Mouse (Mus musculus) MEL (cell line): ENCODE results near the gene Slc34a1. TPM values are rescaled to one million over a fixed set of nuclear protein-coding genes. Genes with fewer than 3 reads are reported as not detected.
A peak's percentile ranks its signal among the peaks of the same experiment; 100 is the strongest.

Experiments used
- DNase-seq: peaks from one replicate; pipeline ENCODE4 v3.0.0; 2011; ENCODE audit warnings: low read depth, low spot score
- H3K27ac ChIP-seq: 2 replicates; pipeline ENCODE4 v1.5.1; 2012; ENCODE audit warnings: low read depth, mild to moderate bottlenecking, control low read depth, low read length, moderate library complexity; ENCODE audit not compliant: control insufficient read depth
- H3K27me3 ChIP-seq, 2 experiments: fragments of 150-350 bp in 1 of 2; sonication (generic) in 1 of 2; 2 replicates each; pipeline ENCODE4 v1.6.1; 2012; ENCODE audit warnings: low read length in 2 of 2, mild to moderate bottlenecking in 2 of 2, improper control_type of control experiment in 1 of 2, moderate library complexity in 1 of 2; ENCODE audit not compliant: insufficient read depth in 2 of 2, control insufficient read depth in 1 of 2
- H3K36me3 ChIP-seq, 2 experiments: 2 replicates each; pipeline ENCODE4 v1.6.1; 2012 to 2014; ENCODE audit warnings: low read length in 2 of 2, improper control_type of control experiment in 1 of 2, inconsistent platforms in 1 of 2, mild to moderate bottlenecking in 1 of 2; ENCODE audit not compliant: insufficient read depth in 2 of 2, control insufficient read depth in 1 of 2
- H3K4me1 ChIP-seq, 2 experiments: fragments of 150-350 bp in 1 of 2; sonication (generic) in 1 of 2; 2 replicates each; pipeline ENCODE4 v1.6.1; 2012; ENCODE audit warnings: low read length in 2 of 2, improper control_type of control experiment in 1 of 2, mild to moderate bottlenecking in 1 of 2; ENCODE audit not compliant: insufficient read depth in 2 of 2, control insufficient read depth in 1 of 2
- H3K4me3 ChIP-seq, 2 experiments: fragments of 150-350 bp in 1 of 2; sonication (generic) in 1 of 2; 2 replicates each; pipeline ENCODE4 v1.5.1; 2012; ENCODE audit warnings: low read depth in 2 of 2, low read length in 2 of 2, mild to moderate bottlenecking in 2 of 2, moderate library complexity in 2 of 2, control low read depth in 1 of 2, improper control_type of control experiment in 1 of 2; ENCODE audit not compliant: control insufficient read depth in 1 of 2, insufficient read depth in 1 of 2
- H3K79me2 ChIP-seq: 2 replicates; pipeline ENCODE4 v1.6.1; 2012; ENCODE audit warnings: mild to moderate bottlenecking, low read length, moderate library complexity; ENCODE audit not compliant: control insufficient read depth, poor library complexity, insufficient read depth
- H3K9ac ChIP-seq: 2 replicates; pipeline ENCODE4 v1.6.1; 2012; ENCODE audit warnings: low read depth, mild to moderate bottlenecking, control low read depth, low read length, moderate library complexity; ENCODE audit not compliant: control insufficient read depth, poor library complexity, severe bottlenecking
- H3K9me3 ChIP-seq: fragments of 150-350 bp; sonication (generic); replicated peaks from 2 replicates; pipeline ENCODE4 v1.6.1; 2012; ENCODE audit warnings: mild to moderate bottlenecking, low read length, improper control_type of control experiment, moderate library complexity; ENCODE audit not compliant: insufficient read depth
- BHLHE40 ChIP-seq: IDR thresholded peaks from 2 replicates; pipeline ENCODE4 v1.6.1; 2012; ENCODE audit warnings: low read depth, mild to moderate bottlenecking, inconsistent platforms, low read length, improper control_type of control experiment, borderline replicate concordance
- E2F4 ChIP-seq: IDR thresholded peaks from 2 replicates; pipeline ENCODE4 v1.6.1; 2011; ENCODE audit warnings: low read depth, low read length, improper control_type of control experiment, borderline replicate concordance
- EP300 ChIP-seq, 2 experiments: IDR thresholded peaks; 2 replicates each; pipeline ENCODE4 v1.6.1; 2011; ENCODE audit warnings: improper control_type of control experiment in 2 of 2, low read length in 2 of 2, low read depth in 1 of 2, mild to moderate bottlenecking in 1 of 2
- ETS1 ChIP-seq: IDR thresholded peaks from 2 replicates; pipeline ENCODE4 v1.6.1; 2012; ENCODE audit warnings: low read depth, mild to moderate bottlenecking, inconsistent platforms, low read length, improper control_type of control experiment, moderate library complexity
- GATA1 ChIP-seq: IDR thresholded peaks from 2 replicates; pipeline ENCODE4 v1.6.1; 2011; ENCODE audit warnings: low read depth, low read length, improper control_type of control experiment
- MAFK ChIP-seq: IDR thresholded peaks from 2 replicates; pipeline ENCODE4 v1.6.1; 2011; ENCODE audit warnings: low read depth, mild to moderate bottlenecking, low read length, improper control_type of control experiment, borderline replicate concordance
- MAZ ChIP-seq: IDR thresholded peaks from 2 replicates; pipeline ENCODE4 v1.6.1; 2012; ENCODE audit warnings: low read depth, mild to moderate bottlenecking, inconsistent platforms, low read length, improper control_type of control experiment
- MXI1 ChIP-seq: IDR thresholded peaks from 2 replicates; pipeline ENCODE4 v1.6.1; 2011; ENCODE audit warnings: mild to moderate bottlenecking, low read depth, low read length, improper control_type of control experiment
- MYB ChIP-seq: IDR thresholded peaks from 2 replicates; pipeline ENCODE4 v1.6.1; 2011; ENCODE audit warnings: mild to moderate bottlenecking, low read depth, low read length, improper control_type of control experiment
- MYC ChIP-seq: IDR thresholded peaks from 2 replicates; pipeline ENCODE4 v1.6.1; 2011; ENCODE audit warnings: low read depth, mild to moderate bottlenecking, low read length, improper control_type of control experiment, moderate library complexity
- POLR2AphosphoS5 ChIP-seq: IDR thresholded peaks from 2 replicates; pipeline ENCODE4 v1.6.1; 2012; ENCODE audit warnings: low read depth, borderline replicate concordance, mild to moderate bottlenecking, inconsistent platforms, low read length, moderate library complexity, mixed read lengths
- TAL1 ChIP-seq: IDR thresholded peaks from 2 replicates; pipeline ENCODE4 v1.6.1; 2012; ENCODE audit warnings: mild to moderate bottlenecking, inconsistent platforms, low read length, moderate library complexity, mixed read lengths
- TCF12 ChIP-seq: IDR thresholded peaks from 2 replicates; pipeline ENCODE4 v1.6.1; 2014; ENCODE audit warnings: low read depth, mild to moderate bottlenecking, inconsistent platforms, low read length, improper control_type of control experiment, moderate library complexity
- USF1 ChIP-seq: IDR thresholded peaks from 2 replicates; pipeline ENCODE4 v1.6.1; 2014; ENCODE audit warnings: low read depth, mild to moderate bottlenecking, inconsistent platforms, low read length, improper control_type of control experiment, moderate library complexity
- USF2 ChIP-seq, 2 experiments: IDR thresholded peaks; 2 replicates each; pipeline ENCODE4 v1.6.1; 2011 to 2012; ENCODE audit warnings: improper control_type of control experiment in 2 of 2, low read length in 2 of 2, borderline replicate concordance in 1 of 2, inconsistent platforms in 1 of 2, low read depth in 1 of 2, mild to moderate bottlenecking in 1 of 2; ENCODE audit not compliant: insufficient read depth in 1 of 2
- ZMIZ1 ChIP-seq: IDR thresholded peaks from 2 replicates; pipeline ENCODE4 v1.6.1; 2012; ENCODE audit warnings: low read depth, mild to moderate bottlenecking, inconsistent platforms, low read length, improper control_type of control experiment, moderate library complexity
- polyA plus RNA-seq, 2 experiments: library from polyadenylated mRNA; stranded (reverse) in 1 of 2; unstranded in 1 of 2; fragments of >175 nt in 1 of 2; fragments of >200 nt in 1 of 2; gene quantifications; 2 replicates each; pipeline versions ENCODE4 v1.2.1 to v1.2.4; 2012; ENCODE audit warnings: low replicate concordance in 2 of 2, low read depth in 1 of 2; ENCODE audit not compliant: insufficient read length in 2 of 2, insufficient read depth in 1 of 2, missing spikeins in 1 of 2
- total RNA-seq: library from RNA; depleted of rRNA; stranded (reverse); fragments of 300-350 nt; gene quantifications from 2 replicates; pipeline ENCODE4 v1.2.3, GENCODE M21; 2012

Gene Slc34a1
- total and polyA plus RNA-seq, 3 experiments, result not detected

DNA sequence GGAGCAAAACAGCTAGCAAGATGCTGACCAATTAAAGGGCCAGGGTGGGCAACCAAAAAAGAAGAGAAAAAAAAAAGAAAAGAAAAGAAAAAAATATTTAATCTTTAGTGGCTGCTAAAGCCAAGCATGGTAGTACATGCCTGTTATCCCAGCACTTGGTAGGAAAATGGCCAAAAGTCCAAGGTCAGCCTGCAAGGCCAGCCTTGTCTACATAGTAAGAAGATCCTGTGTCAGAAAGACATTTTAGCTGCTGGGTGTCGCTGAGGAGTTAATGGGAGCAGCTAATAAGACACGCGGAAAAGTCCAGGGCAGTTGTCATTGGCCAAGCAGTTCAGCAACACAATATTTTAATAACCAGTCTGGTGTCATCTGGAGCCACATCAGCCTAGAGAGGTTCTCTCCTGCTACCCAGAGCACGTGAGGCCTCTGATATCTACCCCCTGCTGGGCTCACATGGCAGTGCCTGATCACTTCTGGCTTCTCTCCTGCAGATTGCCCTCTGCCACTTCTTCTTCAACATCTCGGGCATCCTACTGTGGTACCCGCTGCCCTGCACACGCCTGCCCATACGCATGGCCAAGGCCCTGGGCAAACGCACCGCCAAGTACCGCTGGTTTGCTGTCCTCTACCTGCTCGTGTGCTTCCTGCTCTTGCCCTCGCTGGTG, 14.8 kb downstream of the Slc34a1 start:
- Histone ChIP-seq H3K27me3 (no peaks in the 10 kb centered on the region), H3K9ac (no peak overlapping the region), H3K27ac (no peak overlapping the region), H3K79me2 (no peaks in the 10 kb centered on the region), H3K4me1 (peaks cover 0 to 10% of the 10 kb centered on the region in 2 experiments; a peak in 2 of 4 replicates), H3K9me3 (no peaks in the 10 kb centered on the region), H3K4me3 (no peak overlapping the region), H3K36me3 (peaks cover 0 to 7% of the 10 kb centered on the region in 2 experiments; a peak in 2 of 4 replicates)
- peak; percentile 39 for DNase-seq
- TF ChIP-seq ZMIZ1 (no peak), MAFK (no peak), BHLHE40 (peak; percentile 86), MYB (no peak), USF1 (peak; percentile 63), MYC (0 out of 2 replicates have a peak, but pooled peaks have one; percentile 44), MXI1 (peak; percentile 53; the same call in 1 of the 2 replicates), POLR2AphosphoS5 (no peak)

GRCm38 (mm10) chr13:55413333-55413732, 15.3 kb downstream of the Slc34a1 start:
- H3K36me3 ChIP-seq, result peaks cover 0 to 7% of the 10 kb centered on the region in 2 experiments; a peak in 2 of 4 replicates
- H3K9ac ChIP-seq, result no peak overlapping the region
- no peaks in the 10 kb centered on the region for H3K27me3 ChIP-seq
- H3K27ac ChIP-seq, result no peak overlapping the region
- H3K79me2 ChIP-seq, result no peaks in the 10 kb centered on the region
- H3K4me1 ChIP-seq, result peaks cover 0 to 14% of the 10 kb centered on the region in 2 experiments; a peak in 2 of 4 replicates
- H3K9me3 ChIP-seq, result no peaks in the 10 kb centered on the region
- no peak overlapping the region for H3K4me3 ChIP-seq
- peak; percentile 71 for DNase-seq
- peak; percentile 35; the same call in 1 of the 2 replicates for TF ChIP-seq GATA1
- TF ChIP-seq ZMIZ1, result no peak
- TF ChIP-seq TCF12, result peak; percentile 72
- TF ChIP-seq MAZ, result 0 out of 2 replicates have a peak, but pooled peaks have one; percentile 24
- TF ChIP-seq TAL1, result peak; percentile 86
- TF ChIP-seq ETS1, result 0 out of 2 replicates have a peak, but pooled peaks have one; percentile 39
- no peak for TF ChIP-seq E2F4
- TF ChIP-seq USF2 (IDR thresholded peaks at IDR 0.05; ENCODE audit: borderline replicate concordance in 1 of 2, insufficient read depth in 1 of 2, low read depth in 1 of 2, low read length in 2 of 2), result no peak
- no peak for TF ChIP-seq MYB
- TF ChIP-seq MXI1, result peak; percentile 6; the same call in 1 of the 2 replicates
- peak; percentile 59 to 66; a peak in 3 of 4 replicates for TF ChIP-seq EP300 (IDR thresholded peaks at IDR 0.05; ENCODE audit: low read depth in 1 of 2, low read length in 2 of 2)
